Mouse (Mus musculus) lung, postnatal 10 days (tissue): ENCODE results near the gene Gm8871.
"Not testable (repeated sequence)": the region's sequence is repeated elsewhere in the genome, so short reads cannot be mapped to it uniquely, and the experiment has no call there.

Experiments
- DNase-seq: peaks from one replicate; pipeline ENCODE4 v3.0.0; 2021

The Gm8871 gene

GRCm38 (mm10) chr5:10947505-10947904, at the start of gene Gm8871, which contains the start of gene Gm8857:
Gm8871 (plus strand) TSS chr5:10947805.
Gm8857 (plus strand) TSS chr5:10947807.
- not testable (repeated sequence) for DNase-seq

DNA sequence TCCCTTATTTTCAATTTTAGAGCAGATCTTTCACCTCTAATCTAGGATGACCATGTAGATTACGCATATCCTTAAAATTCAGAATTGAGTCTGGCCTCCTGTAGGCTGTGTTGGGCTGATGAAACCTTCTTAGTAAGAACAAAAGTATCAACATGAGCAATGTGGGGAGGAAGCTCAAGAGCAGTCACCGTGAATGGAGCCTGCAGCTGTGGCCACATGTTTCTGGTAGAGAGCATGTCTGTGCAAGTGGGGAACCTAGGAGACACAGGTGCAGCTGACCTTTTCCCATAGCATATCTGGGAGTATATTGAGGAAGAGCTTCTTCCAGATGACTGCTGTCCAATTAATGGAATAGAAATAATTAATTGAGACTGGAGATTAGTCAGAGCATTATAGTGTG, 5.9 kb downstream of the Gm8871 start:
- DNase-seq: not testable (repeated sequence)

DNA sequence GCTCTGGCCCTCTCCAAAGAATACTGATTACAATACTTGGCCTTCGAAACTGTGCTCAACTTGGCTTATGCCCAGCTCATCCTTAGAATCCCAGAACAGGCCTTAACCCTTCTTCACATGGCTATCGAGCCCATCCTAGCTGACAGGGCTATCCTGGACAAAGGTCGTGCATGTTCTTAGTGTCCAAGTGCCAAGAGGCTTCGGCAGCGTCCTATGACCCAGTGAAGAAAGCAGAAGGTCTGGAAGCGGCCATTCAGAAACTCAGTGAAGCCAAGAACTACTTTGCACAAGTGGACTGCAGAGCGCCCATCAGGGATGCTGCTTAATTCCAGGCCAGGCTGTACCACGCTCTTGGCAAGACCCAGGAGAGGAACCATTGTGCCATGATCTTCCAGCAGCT, 10.5 kb downstream of the Gm8871 start:
- DNase-seq: not testable (repeated sequence)
